Mouse (Mus musculus): Measurements from ENCODE around the gene Dll3.

GRCm38 (mm10) chr7:28311151-28311925 is 9.3 kb upstream of the Dll3 start:
- TF ChIP-seq POLR2A (IDR thresholded peaks at IDR 0.05; ENCODE audit: borderline replicate concordance, extremely low read depth, insufficient read depth, insufficient read length, poor library complexity, severe bottlenecking) (no peak), CTCF (IDR thresholded peaks at IDR 0.05; ENCODE audit: borderline replicate concordance, extremely low read depth, insufficient read depth, insufficient read length) (no peak)

Data from brain, embryonic 14.5 days (tissue).